Mouse (Mus musculus): ENCODE data around the gene Txnrd2.

GRCm38 (mm10) chr16:18409776-18410175 lies 16.4 kb upstream of the Txnrd2 start:
- TF ChIP-seq POLR2A (IDR thresholded peaks at IDR 0.05; ENCODE audit: insufficient read length, low read depth), result no peak
- no peak for TF ChIP-seq TCF12 (IDR thresholded peaks at IDR 0.05; ENCODE audit: insufficient read depth, poor library complexity, severe bottlenecking)

Data from myocyte (in vitro differentiated cells).